Mouse (Mus musculus) liver, postnatal 0 days (tissue): Measurements from ENCODE around the gene Cd164l2.

Experiments
- CTCF ChIP-seq: sonication (generic); IDR thresholded peaks from 2 replicates; pipeline ENCODE4 v1.5.1; 2016; ENCODE audit warnings: antibody characterized with exemption, low read depth
- EP300 ChIP-seq: IDR thresholded peaks from 2 replicates; pipeline ENCODE4 v1.6.1; 2016; ENCODE audit warnings: antibody characterized with exemption, low read depth, mild to moderate bottlenecking

GRCm38 (mm10) chr4:133176761-133177403 is 35.0 kb upstream of the Cd164l2 start:
- no peak for TF ChIP-seq CTCF
- no peak for TF ChIP-seq EP300
